Mouse (Mus musculus) thymus, adult 2 months (tissue): ENCODE measurements around the gene Wfdc18.

Source experiments
- CTCF ChIP-seq: fragments of 200-500 bp; IDR thresholded peaks from 2 replicates; pipeline ENCODE4 v1.5.1; 2012; ENCODE audit warnings: mild to moderate bottlenecking, control low read depth, low read length, moderate library complexity, borderline replicate concordance; ENCODE audit not compliant: control insufficient read depth, poor library complexity, insufficient read depth; ENCODE audit errors: extremely low read depth
- POLR2A ChIP-seq: fragments of 200-500 bp; IDR thresholded peaks from 2 replicates; pipeline ENCODE4 v1.6.1; 2012; ENCODE audit warnings: mild to moderate bottlenecking, low read length, control low read depth, moderate library complexity; ENCODE audit not compliant: control insufficient read depth, poor library complexity, insufficient read depth; ENCODE audit errors: extremely low read depth

DNA sequence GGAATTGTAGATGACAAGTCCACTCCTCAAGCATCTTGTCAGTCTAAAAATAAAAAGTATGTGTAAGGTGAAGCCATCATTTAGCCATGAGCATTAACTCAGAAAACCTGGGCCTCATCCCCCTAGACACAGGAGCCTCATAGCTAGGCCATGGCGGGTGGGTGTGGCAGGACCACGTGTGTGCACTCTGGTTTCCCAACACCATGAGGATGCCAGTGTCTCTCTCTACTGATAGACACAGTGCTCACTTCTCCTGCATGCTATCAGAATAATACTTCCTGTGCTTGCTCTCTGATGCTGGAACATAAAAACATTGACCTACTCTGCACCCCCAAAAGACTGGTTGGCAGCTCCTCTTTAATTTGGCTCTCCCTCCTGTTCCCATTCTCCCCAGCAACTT lies 27.1 kb downstream of the Wfdc18 start:
- TF ChIP-seq CTCF (no peak), POLR2A (no peak)
